Mouse (Mus musculus) megakaryocyte progenitor cell, adult 5-6 weeks (primary cell): ENCODE data around the gene Mrpl52. TPM values are rescaled to one million over a fixed set of nuclear protein-coding genes. Genes with fewer than 3 reads are reported as not detected.

Source experiments
- ATAC-seq: replicated peaks from 2 replicates; pipeline ENCODE4 v1.8.0; 2016; ENCODE audit warnings: mild to moderate bottlenecking, moderate TSS enrichment, inconsistent platforms; ENCODE audit not compliant: poor library complexity
- total RNA-seq, 2 experiments: library from RNA; stranded (forward) in 1 of 2; stranded (reverse) in 1 of 2; fragments of 157-497, 149-512 nt in 1 of 2; fragments of 200-1000 nt in 1 of 2; gene quantifications; 2 replicates each; pipeline versions ENCODE4 v1.2.3 to v1.2.4; 2015 to 2017

The Mrpl52 gene
- total RNA-seq, 2 experiments from 2014 or later, result 86.7 to 124 TPM

DNA sequence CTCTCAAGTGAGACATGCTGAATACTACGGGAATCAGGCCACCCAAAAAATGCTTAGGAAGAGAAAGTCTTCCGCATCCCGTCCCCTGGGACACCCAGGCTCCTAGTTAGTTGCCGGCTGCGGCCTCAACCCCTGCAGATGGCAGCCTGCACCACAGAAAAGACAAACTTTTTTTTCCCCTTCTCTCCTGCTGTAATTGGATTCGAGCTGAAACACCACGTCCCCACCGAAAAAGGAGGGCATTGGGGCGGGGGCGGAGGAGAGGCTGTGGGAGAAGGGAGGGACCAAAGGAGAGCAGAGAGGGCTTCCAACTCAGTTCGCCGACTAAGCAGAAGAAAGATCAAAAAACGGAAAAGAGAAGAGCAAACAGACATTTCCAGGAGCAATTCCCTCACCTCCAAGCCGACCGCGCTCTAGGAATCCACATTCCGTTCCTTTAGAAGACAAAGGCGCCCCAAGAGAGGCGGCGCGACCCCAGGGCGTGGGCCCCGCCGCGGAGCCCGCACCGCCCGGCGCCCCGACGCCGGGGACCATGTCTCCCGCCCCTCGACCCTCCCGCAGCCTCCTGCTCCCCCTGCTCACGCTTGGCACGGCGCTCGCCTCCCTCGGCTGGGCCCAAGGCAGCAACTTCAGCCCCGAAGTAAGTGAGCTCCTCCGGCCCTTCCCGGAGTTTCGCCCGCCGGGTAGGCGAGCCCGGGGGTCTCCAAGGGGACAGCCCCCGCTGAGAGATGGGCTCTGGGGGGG, 4.8 kb downstream of the Mrpl52 start, which contains the start of gene Mmp14:
Gene Mmp14 (plus strand): TSS at position 279 of the 744 bp plus-strand sequence.
- ATAC-seq, result peak; percentile 8; the same call in 1 of the 2 replicates

DNA sequence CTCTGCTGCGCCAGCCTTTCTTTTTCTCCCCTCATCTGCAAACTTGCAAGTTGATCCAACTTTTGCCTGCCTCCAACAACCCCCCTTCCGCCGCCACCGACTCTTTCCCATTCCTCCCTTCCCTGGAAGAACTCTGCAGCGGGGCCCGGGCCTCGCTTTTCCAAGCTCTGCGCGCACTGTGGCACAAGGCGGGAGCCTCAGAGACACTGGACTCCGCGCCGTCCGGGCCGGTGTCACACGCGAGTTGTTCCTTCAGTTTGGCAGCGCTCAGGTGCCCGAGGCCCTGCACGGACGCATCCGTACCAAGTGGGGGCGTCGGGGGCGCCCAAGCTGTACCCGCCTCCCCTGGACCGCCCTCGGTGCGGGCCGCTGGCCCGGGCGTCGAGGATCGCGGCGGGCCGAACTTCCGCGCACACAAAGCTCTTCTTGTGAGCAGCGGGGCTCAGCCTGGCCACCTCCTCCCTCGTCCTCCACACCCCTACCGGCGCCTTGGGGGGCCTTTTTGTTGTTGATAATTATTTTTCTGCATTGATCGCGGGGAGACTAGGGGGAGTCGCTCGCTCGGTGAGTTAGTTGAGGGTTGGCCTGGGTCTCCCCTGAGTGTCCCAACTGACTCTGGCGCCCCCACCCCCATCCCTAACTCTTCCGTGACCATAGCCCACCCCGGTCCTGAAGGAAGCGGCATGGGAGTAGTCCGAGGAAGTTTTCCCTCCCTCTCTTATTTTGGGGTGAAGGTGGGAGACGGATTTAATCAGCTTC, 5.5 kb downstream of the Mrpl52 start:
- peak; percentile 36 for ATAC-seq

DNA sequence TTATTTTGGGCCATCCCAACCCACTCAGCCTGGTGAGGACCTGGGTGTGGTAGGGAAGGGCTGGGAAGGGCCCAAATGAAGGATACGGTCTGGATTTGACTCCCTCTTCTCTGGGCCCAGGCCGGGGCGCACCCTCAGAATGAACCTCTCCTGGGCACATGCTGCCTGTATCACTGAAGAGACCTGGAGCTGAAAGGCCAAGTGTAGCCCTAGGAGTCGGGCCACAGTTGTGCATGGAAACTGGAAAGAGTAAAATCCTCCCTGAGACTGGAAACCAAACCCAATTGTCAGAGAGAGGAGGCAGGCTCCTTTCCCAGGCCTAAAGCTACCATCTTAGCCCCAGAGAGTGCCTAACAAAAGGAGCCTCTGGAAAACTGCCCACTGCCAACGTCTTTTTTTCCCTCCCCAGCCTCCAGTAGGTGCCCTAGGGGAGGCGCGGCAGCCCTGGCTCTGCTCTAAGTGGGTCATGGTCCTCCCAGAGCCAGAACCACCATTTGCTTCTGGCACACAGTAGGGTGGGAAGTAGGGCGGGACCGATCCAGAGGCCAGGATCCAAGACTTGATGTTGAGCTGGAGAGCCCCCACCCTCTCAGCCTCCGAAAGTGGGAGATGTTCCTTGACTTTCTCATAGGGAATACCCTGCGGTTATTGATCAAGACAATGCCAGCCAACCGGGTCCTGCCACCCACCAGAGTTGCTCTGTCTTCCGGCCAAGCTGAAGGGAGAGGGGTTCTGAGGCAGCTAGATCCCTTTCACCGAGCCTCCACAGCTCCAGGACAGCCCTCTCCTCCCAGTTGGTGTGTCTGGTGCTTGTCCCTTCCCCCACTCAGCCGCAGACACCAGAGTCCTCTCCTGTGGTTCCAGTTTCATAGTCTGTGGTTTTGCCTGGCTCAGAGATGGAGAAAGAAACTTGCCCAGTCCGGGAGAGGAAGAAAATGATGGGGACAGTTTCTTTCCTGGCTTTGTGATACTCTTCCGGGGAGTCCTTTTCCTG, 6.4 kb downstream of the Mrpl52 start:
- ATAC-seq, result peak; percentile 68

DNA sequence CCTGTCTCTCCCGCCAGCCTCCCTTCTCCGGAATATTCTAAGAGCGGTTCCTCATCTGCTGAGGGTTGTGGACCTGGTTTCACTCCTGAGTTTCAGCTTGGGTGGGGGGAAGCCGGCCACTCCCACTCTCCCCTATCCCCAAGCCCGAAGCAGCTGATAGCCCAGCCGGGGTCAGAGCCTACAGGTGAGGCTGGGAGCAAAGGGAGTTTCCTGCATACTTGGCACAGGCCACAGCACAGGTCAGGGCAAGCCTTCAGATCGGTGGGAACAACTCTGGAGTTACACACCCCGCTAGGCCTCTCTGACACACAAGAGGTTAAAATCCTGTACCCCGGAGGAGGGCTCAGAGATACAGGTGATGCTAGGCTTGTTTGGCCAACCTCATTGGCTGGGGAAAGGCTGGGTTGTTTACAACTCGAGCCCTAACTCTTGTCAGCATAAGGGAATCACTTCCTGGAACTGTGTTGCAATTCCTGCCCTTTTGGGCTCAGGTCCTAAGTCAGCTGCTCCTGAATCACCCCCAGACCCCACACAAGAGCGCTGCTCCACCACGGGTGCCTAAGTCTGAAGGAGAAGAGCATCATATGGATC, 7.3 kb downstream of the Mrpl52 start:
- ATAC-seq, result no peak

DNA sequence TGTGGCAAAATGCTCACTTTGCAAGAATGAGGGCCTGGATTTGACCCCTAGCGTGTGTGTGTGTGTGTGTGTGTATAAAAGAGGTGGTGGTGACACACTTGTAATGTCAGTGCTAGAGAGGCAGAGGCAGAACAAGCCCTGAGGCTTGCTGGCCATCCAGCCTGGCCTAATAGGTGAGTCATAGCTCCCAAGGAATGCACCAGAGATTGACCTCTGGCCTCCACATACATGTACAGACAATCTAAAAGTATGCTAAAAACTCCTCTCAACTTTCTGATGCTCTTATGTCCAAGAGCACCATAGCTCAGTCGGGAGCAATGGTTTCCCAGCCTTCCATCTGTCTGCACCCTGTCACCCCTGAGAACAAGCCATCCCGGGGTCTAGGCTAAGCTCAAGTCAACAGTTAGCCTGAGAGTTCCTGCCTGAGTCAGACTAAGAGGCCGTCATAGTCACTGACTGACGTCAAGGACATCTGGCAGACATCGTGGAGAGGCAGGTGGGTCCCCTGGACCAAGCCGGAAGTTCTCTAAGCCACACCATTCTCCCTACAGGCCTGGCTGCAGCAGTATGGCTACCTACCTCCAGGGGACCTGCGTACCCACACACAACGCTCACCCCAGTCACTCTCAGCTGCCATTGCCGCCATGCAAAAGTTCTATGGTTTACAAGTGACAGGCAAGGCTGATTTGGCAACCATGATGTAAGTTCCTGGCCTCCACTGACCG, 8.6 kb downstream of the Mrpl52 start:
- ATAC-seq, result no peak

DNA sequence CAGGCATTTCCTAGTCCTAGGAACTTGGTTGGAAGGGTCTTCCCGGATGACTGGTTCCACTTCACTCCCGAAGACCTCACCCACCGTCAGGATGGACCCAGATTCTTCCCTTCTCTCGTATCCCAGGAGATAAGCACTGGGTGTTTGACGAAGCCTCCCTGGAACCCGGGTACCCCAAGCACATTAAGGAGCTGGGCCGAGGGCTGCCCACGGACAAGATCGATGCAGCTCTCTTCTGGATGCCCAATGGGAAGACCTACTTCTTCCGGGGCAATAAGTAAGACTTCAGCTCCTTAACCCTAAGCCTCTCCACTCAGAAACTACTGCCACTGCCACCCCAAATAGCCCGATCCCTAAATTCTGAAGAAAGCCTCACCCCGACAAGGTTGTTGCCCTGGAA, 12.4 kb downstream of the Mrpl52 start:
- ATAC-seq, result no peak

DNA sequence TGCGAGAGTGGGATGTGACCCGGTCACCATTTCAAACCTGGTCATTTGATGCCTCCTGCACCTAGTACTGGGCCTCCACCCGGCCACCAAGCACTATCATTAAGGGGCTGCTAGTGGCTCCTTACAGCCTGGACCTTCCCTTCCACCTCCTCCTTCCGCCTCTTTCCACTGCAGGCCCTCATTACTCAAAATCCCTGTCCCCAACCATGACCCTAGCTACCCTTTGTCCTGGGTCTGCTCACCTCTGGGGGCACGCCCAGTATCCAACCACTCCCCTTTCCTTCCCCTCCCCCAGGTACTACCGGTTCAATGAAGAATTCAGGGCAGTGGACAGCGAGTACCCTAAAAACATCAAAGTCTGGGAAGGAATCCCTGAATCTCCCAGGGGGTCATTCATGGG, 12.9 kb downstream of the Mrpl52 start:
- no peak for ATAC-seq

DNA sequence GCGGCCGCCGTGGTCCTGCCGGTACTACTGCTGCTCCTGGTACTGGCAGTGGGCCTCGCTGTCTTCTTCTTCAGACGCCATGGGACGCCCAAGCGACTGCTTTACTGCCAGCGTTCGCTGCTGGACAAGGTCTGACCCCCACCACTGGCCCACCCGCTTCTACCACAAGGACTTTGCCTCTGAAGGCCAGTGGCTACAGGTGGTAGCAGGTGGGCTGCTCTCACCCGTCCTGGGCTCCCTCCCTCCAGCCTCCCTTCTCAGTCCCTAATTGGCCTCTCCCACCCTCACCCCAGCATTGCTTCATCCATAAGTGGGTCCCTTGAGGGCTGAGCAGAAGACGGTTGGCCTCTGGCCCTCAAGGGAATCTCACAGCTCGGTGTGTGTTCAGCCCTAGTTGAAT, 13.8 kb downstream of the Mrpl52 start:
- no peak for ATAC-seq

DNA sequence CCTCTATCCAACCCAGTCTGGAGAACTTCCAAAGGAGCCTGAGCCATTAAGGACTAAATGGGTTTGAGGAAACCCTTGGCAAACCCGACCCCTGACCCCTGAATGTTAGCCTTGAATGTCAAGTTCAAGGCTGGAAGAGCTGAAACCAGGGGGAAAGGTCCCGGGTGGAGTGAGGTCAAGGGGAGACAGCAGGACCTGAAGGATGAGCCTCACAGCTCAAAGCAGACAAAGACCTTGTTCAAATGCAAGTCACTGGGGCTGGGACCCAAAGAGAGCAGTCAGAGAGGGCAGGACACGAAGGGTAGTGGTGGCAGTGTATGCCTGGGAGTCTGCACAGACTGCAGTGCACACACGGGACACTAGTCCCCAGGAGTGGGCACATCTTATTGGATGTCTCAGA, 14.7 kb downstream of the Mrpl52 start:
- no peak for ATAC-seq

DNA sequence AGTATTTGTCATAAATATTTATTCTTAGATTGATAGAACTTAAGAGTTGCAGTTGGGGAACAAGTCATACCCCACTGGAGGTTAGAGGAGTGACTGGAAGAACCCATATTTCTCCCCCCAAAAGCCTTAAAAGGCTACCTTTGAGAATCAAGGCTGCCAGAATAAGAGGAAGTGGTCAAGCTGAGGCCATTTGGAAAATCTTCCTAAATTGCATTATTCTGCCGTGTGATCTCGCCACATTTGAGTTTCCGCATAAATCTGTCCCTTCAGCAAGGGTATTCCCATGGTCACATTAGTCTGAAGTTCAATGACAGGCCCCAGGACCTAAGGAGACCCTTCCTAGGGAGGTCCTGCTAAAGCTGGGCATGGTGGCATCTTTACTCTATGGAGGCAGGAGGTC, 15.8 kb downstream of the Mrpl52 start:
- peak; percentile 33 for ATAC-seq

DNA sequence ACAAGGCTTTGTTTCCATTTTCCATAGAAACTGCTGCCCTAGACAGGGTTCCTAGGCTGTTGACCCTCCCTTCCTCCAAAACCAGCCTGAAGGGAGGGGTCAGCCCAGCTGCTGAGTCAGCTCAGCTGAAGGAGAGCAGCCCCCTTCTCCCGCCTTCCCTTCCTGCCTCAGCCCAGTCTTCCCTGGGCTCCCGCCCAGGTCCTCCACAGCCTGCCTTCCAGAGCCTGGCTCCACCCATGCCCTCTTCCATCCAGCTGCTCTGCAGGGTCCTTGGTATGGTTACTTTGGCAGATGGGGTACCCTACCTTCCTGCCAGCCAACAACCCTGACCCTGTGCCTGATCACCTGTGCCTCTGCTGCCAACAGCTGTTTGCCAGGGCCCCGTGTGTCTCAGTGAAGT, 16.5 kb downstream of the Mrpl52 start:
- ATAC-seq, result no peak

DNA sequence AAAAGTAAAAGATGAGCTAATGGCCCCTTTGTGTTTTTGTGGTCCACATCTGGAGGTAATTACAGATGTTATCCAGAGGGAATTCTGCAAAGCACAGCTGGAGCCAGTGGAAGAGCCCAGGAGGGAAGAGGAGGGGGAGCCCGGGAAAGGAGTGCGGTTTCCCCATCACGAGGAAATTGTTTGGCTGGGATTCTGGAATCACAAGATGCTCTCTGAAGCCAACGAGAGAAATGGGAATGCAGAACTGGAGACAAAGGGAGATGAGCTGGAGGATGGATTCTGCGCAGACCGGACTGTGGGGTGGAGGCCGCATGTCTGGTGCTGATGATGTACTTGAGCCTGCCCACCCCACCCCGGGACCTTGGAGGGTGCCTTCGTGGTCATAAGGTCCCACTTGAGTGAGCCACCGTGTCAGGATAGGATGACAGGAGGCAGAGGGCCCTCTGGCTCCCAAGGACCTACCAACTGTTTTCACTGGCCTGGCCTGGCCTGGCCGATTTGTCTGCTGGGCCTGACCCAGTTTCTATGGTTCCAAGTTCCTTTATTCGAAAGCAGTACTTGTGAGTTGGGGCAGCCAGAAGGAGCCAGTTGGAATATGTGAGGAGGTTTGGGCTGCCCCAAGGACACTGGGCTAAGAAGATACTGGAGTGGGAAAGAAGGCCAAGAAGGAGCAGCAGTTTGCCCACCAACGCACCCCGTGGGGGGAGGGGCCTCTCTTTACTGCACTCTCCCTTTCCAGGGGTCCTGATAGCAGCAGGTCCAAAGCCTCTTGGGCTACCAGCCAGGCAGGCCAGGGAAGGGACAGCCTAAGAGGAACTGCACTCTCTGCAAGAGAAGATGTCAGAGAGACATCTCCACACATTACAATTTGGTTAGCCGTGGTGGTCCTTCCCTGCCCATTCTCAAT, 17.3 kb downstream of the Mrpl52 start:
- no peak for ATAC-seq

DNA sequence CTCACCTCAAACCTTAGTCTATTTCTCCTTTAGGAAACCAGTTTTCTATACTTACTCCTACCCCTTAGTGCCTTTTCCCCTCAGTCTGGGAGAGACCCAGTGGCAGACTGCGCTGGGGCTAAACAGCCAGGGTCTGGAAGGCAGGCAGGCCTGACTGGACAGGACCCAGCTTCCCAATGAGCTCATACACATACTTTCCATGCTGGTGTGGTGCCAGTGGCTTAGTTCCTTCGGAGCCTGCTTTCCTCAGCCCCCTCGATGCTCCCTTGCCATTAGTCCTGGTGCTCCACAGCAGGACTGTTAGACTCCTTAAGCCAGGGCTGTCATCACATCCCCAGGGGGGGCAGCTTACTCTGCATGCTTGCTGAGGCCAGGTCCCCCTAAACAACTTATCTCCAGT, 18.8 kb downstream of the Mrpl52 start:
- ATAC-seq, result no peak

DNA sequence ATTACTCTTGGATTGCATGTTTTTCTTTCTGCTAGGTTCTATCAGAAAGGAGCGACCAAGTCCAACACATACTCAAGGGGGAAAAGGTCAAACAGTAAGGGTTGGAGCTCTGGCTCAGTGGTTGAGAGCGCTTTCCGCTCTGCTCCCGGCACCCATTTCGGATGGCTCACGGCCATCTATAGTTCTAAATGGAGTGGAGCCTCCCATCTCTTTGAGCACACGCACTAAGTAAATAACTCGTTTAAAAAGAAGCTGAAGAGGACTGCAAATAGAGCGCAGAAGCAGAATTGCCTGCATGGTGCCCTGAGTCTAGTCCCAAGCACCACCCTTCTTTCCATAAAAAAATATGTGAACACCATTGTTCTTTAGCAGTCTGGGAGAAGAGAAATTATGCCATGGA, 26.9 kb downstream of the Mrpl52 start:
- no peak for ATAC-seq

DNA sequence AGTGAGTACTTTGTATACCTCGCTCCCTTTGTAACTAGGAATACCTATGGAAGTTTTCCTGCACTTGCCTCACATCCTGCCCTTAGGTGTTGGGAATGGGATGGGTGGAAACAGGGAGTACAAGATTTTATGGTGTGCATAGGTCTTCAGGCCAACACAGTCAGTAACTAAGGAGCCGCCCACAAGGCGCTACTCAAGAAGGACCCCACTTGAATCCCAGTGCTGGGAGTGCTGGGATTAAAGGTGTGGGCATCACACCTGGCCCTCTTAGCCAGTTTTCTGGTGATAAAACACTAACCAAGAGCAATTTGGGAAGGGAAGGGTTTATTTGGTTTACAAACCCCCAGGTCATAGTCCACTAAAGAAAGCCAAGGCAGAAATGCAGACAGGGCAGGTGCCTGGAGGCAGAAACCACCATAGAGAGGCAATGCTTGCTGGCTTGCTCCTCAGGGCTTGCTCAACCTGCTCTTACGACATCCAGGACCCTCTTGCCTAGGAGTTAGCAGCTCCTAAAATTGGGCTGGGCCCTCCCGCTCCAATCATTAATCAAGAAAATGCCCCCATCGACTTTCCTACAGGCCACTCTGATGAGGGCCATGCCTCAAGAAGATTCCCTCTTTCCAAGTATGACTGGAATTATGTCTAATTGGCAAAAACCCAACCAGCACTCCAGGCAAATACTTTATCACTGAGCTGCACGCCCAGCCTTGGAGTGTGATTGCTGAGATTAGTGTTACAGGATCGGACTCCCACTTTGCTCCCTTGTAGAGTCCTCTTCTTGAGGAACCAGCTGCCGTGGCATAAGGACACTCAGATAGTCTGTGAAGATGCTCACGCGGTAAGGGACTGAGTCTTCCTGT, 28.2 kb downstream of the Mrpl52 start:
- ATAC-seq, result peak; percentile 46; the same call in 1 of the 2 replicates

DNA sequence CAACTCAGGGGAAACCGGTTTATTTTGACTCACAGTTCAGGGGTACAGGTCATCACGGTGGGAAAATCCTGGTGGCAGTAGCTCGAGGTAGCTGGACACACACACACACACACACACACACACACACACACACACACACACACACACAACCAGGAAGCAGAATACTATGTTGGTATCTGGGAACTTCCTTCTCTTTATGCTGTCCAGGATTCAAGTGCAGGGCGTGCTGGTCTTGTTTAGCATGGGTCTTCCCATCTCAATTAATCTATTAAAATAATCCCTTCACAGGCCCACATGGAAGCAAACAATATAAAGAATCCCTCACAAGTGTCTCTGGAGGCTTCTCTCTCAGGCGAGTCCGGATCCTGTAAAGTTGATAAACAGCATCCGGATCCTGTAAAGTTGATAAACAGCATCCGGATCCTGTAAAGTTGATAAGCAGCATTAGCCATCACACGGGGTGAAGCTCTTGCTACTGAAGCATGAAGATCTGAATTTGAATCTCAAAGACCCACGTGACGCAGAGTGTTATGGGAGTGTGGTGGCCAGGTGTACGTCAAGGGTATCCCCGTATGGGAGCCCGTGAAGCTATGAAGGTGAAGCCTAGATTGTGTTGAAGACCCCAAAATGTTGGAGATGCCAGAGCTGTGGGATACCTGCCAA, 31.3 kb downstream of the Mrpl52 start:
- no peak for ATAC-seq

DNA sequence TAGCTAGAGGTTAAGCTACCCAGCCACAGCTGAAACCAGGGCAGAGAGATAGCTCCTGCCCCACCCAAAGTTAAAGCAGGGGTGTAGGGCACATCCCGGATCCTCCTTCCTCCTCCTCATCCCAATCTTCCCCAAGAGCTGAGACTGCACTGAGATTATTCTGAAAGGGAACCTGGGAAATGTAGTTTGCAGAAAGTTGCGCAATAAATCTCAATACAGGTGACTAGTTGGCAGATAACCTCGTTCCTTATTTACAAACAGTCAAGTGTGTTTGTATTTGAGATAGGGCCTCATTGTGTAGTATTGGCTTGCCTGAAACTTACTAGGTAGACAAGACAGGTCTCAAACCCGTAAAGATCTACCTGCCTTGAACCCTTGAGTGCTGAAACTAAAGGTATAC, 35.4 kb downstream of the Mrpl52 start:
- ATAC-seq, result no peak
